Mouse (Mus musculus) gastrocnemius, adult 8-10 months (tissue): ENCODE measurements around the gene Mrm2. TPM values are rescaled to one million over a fixed set of nuclear protein-coding genes. Genes with fewer than 3 reads are reported as not detected.

ENCODE experiments used
- total RNA-seq, 4 experiments: library from RNA; stranded (reverse); gene quantifications; 2 replicates each; pipeline ENCODE4 v1.2.4; 2022

The Mrm2 gene
- total RNA-seq, 4 experiments from 2014 or later = 6.2 to 7.6 (median 7.0) TPM

Other genes with a start within 250 kb of the Mrm2 start
- 1 to 10 TPM; 6.8 to 9.5 (median 7.5) TPM for gene Mad1l1, start 10.3 kb downstream of the Mrm2 start, total RNA-seq
- 1 to 10 TPM; 3.5 to 8.5 (median 6.1) TPM for gene Nudt1, start 10.2 kb downstream of the Mrm2 start, total RNA-seq
- 10 to 100 TPM in 1 of 4 experiments, 1 to 10 TPM in 3; 7.9 to 11.0 (median 8.9) TPM for gene Snx8, start 57.4 kb upstream of the Mrm2 start, total RNA-seq
- 10 to 100 TPM; 76.2 to 86.8 (median 78.3) TPM for gene Eif3b, start 87.4 kb upstream of the Mrm2 start, total RNA-seq
- not detected for gene Gm4869, start 113.7 kb upstream of the Mrm2 start, total RNA-seq
- gene Chst12, start 173.7 kb upstream of the Mrm2 start, total RNA-seq = 1 to 10 TPM; 2.4 to 5.2 (median 3.5) TPM
- not detected for gene Grifin, start 233.2 kb upstream of the Mrm2 start, total RNA-seq